Mouse (Mus musculus) kidney, adult 2 months (tissue): ENCODE results near the gene Usf1.

Source experiments
- CTCF ChIP-seq: fragments of 200-500 bp; conservative IDR thresholded peaks from 2 replicates; pipeline ENCODE4 v1.5.1; 2011; ENCODE audit warnings: low read depth, mild to moderate bottlenecking, control low read depth, low read length, moderate library complexity, mixed read lengths; ENCODE audit not compliant: insufficient read depth, insufficient read length
- POLR2A ChIP-seq: fragments of 200-500 bp; IDR thresholded peaks from one replicate; pipeline ENCODE4 v1.6.1; 2011; ENCODE audit warnings: low read depth, low read length, control low read depth

DNA sequence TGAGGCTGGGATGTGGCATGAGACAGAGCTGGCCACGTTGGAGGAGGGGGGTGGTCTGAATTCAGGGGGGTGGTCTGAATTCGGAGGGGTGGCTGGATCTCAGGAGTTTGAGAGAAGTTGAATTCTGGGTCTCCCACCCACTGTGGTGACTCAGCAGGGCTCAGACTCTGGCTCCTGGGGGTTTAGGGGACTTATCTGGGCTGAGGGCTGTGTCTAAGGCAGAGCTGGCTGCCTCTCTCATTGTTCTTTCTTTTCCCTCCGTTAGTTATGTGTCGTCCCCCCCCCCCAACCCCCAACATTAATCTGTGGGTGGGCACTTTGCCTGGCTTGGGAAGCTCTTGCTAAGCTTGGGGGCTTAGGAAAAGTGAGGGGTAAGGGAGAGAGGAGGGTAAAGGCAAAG, 37.2 kb upstream of the Usf1 start:
- TF ChIP-seq POLR2A (no peak), CTCF (no peak)
